Mouse (Mus musculus) gastrocnemius, adult 2 months (tissue): ENCODE data around the gene Tsku. TPM values are rescaled to one million over a fixed set of nuclear protein-coding genes. Genes with fewer than 3 reads are reported as not detected.

Source experiments
- DNase-seq: peaks from one replicate; pipeline ENCODE4 v3.0.0; 2022
- H3K27ac ChIP-seq: fragments of 200-600 bp; 2 replicates; pipeline ENCODE4 v1.8.1; 2022; ENCODE audit warnings: mild to moderate bottlenecking
- H3K4me3 ChIP-seq: fragments of 200-600 bp; 2 replicates; pipeline ENCODE4 v1.8.1; 2022; ENCODE audit warnings: mild to moderate bottlenecking, moderate library complexity
- CTCF ChIP-seq: fragments of 200-600 bp; IDR thresholded peaks from 2 replicates; pipeline ENCODE4 v1.8.1; 2022; ENCODE audit warnings: antibody characterized with exemption, mild to moderate bottlenecking, moderate library complexity
- intact Hi-C: fragments of 180-260 bp; cut with DNase I; formaldehyde crosslinking; loops from one replicate; pipeline ENCODE4 v1.15.1; 2025
- long read RNA-seq, 2 experiments: library from polyadenylated mRNA; stranded (forward); transcript quantifications; one replicate each; pipeline ENCODE4 v2.0.0; 2021
- total RNA-seq, 2 experiments: library from RNA; stranded (reverse); gene quantifications; 2 replicates each; pipeline ENCODE4 v1.2.3; 2021

The Tsku gene
- 1 to 10 TPM; 1.1 to 2.2 TPM for total RNA-seq
- long read RNA-seq, experiment 1, partial matches to known transcripts: 0 of 4 reads
- long read RNA-seq, experiment 1, other reads (novel, unspliced or antisense): 1 of 4 reads
- long read RNA-seq, experiment 2, partial matches to known transcripts: 1 of 2 reads
- long read RNA-seq, experiment 2, other reads (novel, unspliced or antisense): 1 of 2 reads

- intact Hi-C loops: no loop called here
These were observed at the start of gene Tsku for GRCm38 (mm10) chr7:98361063-98361652. Gene Tsku, minus strand, starts transcription at chr7:98361328.

GRCm38 (mm10) chr7:98407615-98408014 lies 46.5 kb upstream of the Tsku start:
- DNase-seq: no peak
- H3K4me3 ChIP-seq: no peak overlapping the region
- no peak overlapping the region for H3K27ac ChIP-seq
- intact Hi-C loops: no loop called here
- TF ChIP-seq CTCF: no peak

More at GRCm38 (mm10) chr7:98361063-98361652, at the start of gene Tsku:
- H3K4me3 ChIP-seq: peak within 1 kb of the TSS; percentile 85
- H3K27ac ChIP-seq: peak within 1 kb of the TSS; percentile 84
- peak; percentile 93 for DNase-seq
- TF ChIP-seq CTCF: no peak

DNA sequence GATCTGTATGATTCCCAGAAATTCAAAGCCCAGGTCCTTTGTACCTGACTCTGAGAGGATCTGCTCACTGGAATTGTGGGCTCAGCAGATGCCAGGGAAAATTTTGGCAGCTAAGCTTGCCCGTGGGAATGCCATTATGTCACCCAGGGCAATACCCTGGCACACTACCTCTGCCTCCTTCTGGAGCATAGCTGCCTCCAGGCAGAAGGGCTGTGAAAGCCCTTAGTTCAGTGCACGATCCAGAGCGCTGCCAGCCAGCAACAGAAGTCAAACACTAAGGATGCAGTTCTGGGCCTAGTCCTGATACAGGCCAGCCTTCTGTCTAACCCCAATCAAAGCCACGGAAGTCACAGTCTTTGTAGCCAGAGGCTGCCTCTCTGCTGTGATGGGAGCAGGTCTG lies 42.9 kb upstream of the Tsku start:
- intact Hi-C loops: no loop called here
- Histone ChIP-seq H3K4me3 (no peak overlapping the region), H3K27ac (no peak overlapping the region)
- no peak for DNase-seq
- TF ChIP-seq CTCF: no peak

DNA sequence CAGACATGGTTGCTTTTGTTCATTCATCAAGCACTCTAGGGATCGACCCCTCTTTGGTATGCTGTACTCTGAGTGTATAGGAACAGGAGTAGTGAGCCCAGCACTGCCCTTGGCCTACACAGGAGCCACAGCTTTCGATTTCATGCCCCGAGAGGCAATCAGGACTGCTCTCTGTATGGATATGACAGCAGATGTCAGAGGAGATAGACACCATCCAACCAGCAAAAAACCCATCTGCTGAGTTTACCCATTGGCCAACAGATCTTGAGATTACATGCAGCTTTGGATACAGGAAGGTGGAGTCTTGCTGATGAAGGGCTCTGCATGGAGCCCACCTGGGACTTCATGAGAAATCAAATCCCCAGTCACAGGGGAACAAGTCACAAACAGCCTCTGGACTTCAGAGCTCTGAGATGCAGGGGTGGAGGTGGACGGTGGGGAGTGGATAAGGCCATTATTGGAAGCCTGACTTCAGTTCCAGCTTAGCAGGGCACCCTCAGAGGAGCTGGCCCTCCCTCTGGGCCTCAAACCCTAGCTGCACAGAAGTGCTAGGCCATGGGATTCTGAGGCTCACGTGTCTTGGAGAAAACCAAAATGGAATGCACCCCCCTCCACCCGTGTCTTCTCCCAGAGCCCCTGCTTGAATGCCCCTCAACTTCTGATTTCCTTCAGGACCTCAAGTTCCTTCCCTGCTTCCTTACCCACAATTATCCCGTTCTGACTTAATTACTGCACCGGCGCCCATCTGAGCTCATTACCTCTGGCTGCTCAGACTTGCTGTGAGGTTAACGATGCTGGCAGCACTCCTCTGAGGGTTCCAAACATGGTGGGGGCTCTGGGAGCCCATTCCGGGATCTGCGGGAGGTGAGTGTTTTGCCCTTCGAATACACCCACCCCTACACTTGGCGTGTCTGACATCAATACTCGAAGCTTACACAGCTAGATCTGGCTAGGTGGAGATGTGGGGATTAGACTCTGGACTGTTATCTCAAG lies 41.8 kb upstream of the Tsku start:
- Histone ChIP-seq H3K4me3 (no peak overlapping the region), H3K27ac (no peak overlapping the region)
- DNase-seq: no peak
- intact Hi-C loops: no loop called here
- no peak for TF ChIP-seq CTCF

GRCm38 (mm10) chr7:98392466-98393201 lies 31.5 kb upstream of the Tsku start:
- no peak for TF ChIP-seq CTCF
- intact Hi-C loops: no loop called here
- H3K4me3 ChIP-seq: no peak overlapping the region
- DNase-seq: no peak
- no peak overlapping the region for H3K27ac ChIP-seq

- H3K4me3 ChIP-seq: no peak overlapping the region
- intact Hi-C loops: no loop called here
- peak; percentile 36 for DNase-seq
- TF ChIP-seq CTCF: no peak
- peak overlapping the region; percentile 54; the same call in 1 of the 2 replicates for H3K27ac ChIP-seq
These were observed 30.3 kb upstream of the Tsku start for GRCm38 (mm10) chr7:98391351-98391936.

DNA sequence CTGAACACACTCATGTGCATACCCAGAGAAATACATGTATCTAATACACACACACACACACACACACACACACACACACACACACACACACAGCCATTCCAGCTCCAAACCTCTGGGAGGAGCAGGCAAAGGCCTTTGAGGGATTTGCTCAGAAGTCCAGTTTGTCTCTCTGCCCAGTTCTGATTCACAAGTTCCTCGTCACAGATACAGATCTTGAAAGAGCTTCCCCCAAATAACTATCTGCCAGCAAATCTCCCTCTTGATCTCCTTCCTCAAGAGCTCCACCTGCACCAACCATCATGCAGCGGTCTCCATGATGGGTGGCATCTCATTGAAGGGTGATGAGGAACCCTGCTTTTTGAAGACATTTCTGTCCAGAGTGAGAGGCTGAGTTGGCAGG lies 29.4 kb upstream of the Tsku start:
- peak; percentile 34 for DNase-seq
- intact Hi-C loops: no loop called here
- Histone ChIP-seq H3K27ac (peak overlapping the region; percentile 54), H3K4me3 (no peak overlapping the region)
- no peak for TF ChIP-seq CTCF

- Histone ChIP-seq H3K4me3 (no peak overlapping the region), H3K27ac (peak overlapping the region; percentile 46)
- no peak for DNase-seq
- TF ChIP-seq CTCF: no peak
- intact Hi-C loops: no loop called here
These were observed 28.5 kb upstream of the Tsku start for GRCm38 (mm10) chr7:98389656-98390055.

- Histone ChIP-seq H3K27ac (peak overlapping the region; percentile 46), H3K4me3 (no peak overlapping the region)
- intact Hi-C loops: no loop called here
- TF ChIP-seq CTCF: no peak
- peak; percentile 76 for DNase-seq
These were observed 27.9 kb upstream of the Tsku start for GRCm38 (mm10) chr7:98388881-98389501.

- H3K4me3 ChIP-seq: no peak overlapping the region
- intact Hi-C loops: no loop called here
- no peak for DNase-seq
- TF ChIP-seq CTCF: no peak
- H3K27ac ChIP-seq: no peak overlapping the region
These were observed 26.1 kb upstream of the Tsku start for GRCm38 (mm10) chr7:98387201-98387600.

DNA sequence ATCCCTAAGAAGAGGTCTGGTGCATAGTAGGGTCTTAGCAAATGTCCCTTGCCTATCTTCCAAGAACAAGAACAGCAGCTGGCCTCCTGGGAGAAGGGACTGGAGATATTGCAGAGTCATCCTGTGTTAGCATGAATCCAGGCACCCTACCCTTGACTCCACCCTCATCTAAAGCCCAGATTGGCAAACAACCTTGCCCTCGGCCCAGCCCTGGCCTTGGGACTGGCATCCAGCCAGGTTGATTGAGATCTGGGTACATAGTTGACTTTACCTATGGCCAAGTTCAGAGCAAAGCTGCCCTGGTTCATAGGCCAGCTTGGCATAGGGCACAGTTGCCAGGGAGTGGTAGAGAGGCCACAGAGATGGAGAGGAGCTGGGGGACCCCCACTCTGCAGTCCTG lies 24.0 kb upstream of the Tsku start:
- no peak for DNase-seq
- H3K27ac ChIP-seq: no peak overlapping the region
- TF ChIP-seq CTCF: no peak
- intact Hi-C loops: no loop called here
- no peak overlapping the region for H3K4me3 ChIP-seq

DNA sequence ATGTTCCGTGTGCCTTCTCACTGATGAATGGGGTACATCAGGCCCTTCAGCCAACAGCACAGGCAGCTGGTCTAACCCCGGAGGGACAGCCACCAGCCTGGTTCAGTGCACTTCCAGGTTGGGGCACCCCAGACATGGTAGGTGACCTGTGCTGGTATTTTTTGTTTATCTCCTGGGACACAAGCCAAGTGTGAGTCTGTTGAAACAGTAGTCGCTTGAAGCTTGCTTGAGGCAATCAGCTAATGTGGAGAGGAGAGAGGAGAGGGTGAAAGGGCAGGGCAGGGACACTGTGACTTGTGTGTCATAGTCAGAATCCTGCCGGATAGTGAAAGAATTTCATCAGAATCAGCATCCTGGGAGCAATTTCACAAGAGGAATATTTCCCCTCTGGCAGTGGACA lies 22.2 kb upstream of the Tsku start:
- H3K4me3 ChIP-seq: no peak overlapping the region
- intact Hi-C loops: no loop called here

More for the DNA sequence above, 22.2 kb upstream of the Tsku start:
- no peak overlapping the region for H3K27ac ChIP-seq
- no peak for TF ChIP-seq CTCF
- no peak for DNase-seq
